In the genomic region with DNA sequence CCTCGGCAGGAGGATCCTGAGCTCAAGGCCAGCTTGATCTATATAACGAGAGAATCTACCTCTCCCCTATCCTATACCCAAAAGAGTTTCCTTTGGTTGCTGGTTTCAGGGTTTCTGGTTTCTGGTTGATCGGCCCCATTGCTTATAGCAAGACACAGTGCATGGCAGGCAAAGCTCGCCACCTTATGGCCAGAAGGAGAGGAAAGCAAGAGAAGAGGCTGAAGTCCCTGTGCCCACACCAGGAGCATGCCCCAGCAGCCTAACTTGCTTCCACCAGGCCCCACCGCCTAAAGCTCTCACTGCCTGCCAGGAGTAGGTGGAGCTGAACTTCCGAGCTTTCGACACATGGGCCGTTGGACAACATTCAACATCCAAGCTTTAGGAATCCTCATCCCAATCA, we compare ENCODE assay signal across 9 mouse cellular contexts. TPM values are rescaled to one million over a fixed set of nuclear protein-coding genes. Genes with fewer than 3 reads are reported as not detected.
DNase-seq lines count a peak whose midpoint lies in the region; ATAC-seq and TF ChIP-seq lines count a peak whose summit lies in the region.
"Had no signal": no experiment of that assay in that cellular context is flagged by ENCODE, and none has a peak within 500 bp of the region (broad histone marks: within the 10 kb centered on the region; RNA-seq: fewer than 3 reads in every experiment).

No protein-coding gene starts in this region.

- WGBS in heart, embryonic 16.5 days = 31% methylated on average over 8 of the region's 8 CpGs

- no peak overlapping the region for H3K9ac ChIP-seq in heart, embryonic 16.5 days (ENCODE audit: low read length)

- H3K4me1 ChIP-seq in heart, embryonic 16.5 days (ENCODE audit: control insufficient read depth, insufficient read depth, low read length) = no peaks in the 10 kb centered on the region
- no peaks in the 10 kb centered on the region for H3K4me1 ChIP-seq in testis, adult 2 months (ENCODE audit: control insufficient read depth, insufficient read depth, low read length)

- H3K27ac ChIP-seq in heart, embryonic 16.5 days (ENCODE audit: low read length) = no peak overlapping the region
- H3K27ac ChIP-seq in testis, adult 2 months (ENCODE audit: control insufficient read depth, insufficient read depth, low read depth, low read length) = no peak overlapping the region

- TF ChIP-seq POLR2A in testis, adult 2 months (IDR thresholded peaks at IDR 0.05; ENCODE audit: control insufficient read depth, low read depth, low read length) = no peak

- TF ChIP-seq CTCF in testis, adult 2 months (IDR thresholded peaks at IDR 0.05; ENCODE audit: control insufficient read depth, insufficient read depth, insufficient replicate concordance, low read depth, low read length) = peak; percentile 11; the same call in 1 of the 2 replicates

- no peaks in the 10 kb centered on the region for H3K9me3 ChIP-seq in heart, embryonic 16.5 days (replicated peaks; ENCODE audit: control insufficient read depth, low read length)

- no peaks in the 10 kb centered on the region for H3K36me3 ChIP-seq in heart, embryonic 16.5 days (ENCODE audit: control insufficient read depth, insufficient read depth)
- no peaks in the 10 kb centered on the region for H3K36me3 ChIP-seq in testis, adult 2 months (ENCODE audit: control insufficient read depth, insufficient read depth, low read length)

- ATAC-seq in heart, embryonic 16.5 days (replicated peaks; ENCODE audit: extremely low read depth, insufficient read depth, low FRiP score) = peak; percentile 32; the same call in 1 of the 2 replicates
- ATAC-seq in common myeloid progenitor, adult 5-6 weeks (replicated peaks; ENCODE audit: low read depth, poor library complexity, severe bottlenecking) = peak; percentile 58; the same call in 1 of the 2 replicates
- no peak for ATAC-seq in granulocyte monocyte progenitor cell, adult 5-6 weeks (replicated peaks; ENCODE audit: poor library complexity, severe bottlenecking)

- H3K4me2 ChIP-seq in heart, embryonic 16.5 days (ENCODE audit: low read depth, low read length) = no peak overlapping the region

- H3K27me3 ChIP-seq in heart, embryonic 16.5 days (ENCODE audit: control insufficient read depth, insufficient read depth, low read length) = no peaks in the 10 kb centered on the region
- H3K27me3 ChIP-seq in testis, adult 2 months (ENCODE audit: control insufficient read depth, insufficient read depth, low read length) = no peaks in the 10 kb centered on the region

- DNase-seq in heart, adult 11 months = no peak
- no peak for DNase-seq in testis, postnatal 14 days (ENCODE audit: low spot score)
- peak; percentile 16 to 41 for DNase-seq in layer of hippocampus, postnatal 14 days (ENCODE audit: low spot score in 2 of 2)
- peak; percentile 55 for DNase-seq in right cerebral cortex, postnatal 14 days

- no peak overlapping the region for H3K4me3 ChIP-seq in heart, embryonic 16.5 days (ENCODE audit: low read length)
- H3K4me3 ChIP-seq in testis, adult 2 months (ENCODE audit: control insufficient read depth, low read depth, low read length) = no peak overlapping the region

RNA-seq across cellular contexts. Expression of a gene that starts 10.8 kb away (rescaled TPM):
- polyA plus RNA-seq in heart, embryonic 16.5 days (2015; fragmentation: Nextera tagmentation; extraction: Ambion mirVana) = 0.12 and 0.25 TPM in 2 replicates
- 0.19 and 0.28 TPM in 2 replicates for polyA plus RNA-seq in testis, adult 2 months (2012; rRNA removed)
- not detected in 2 replicates for total RNA-seq in common myeloid progenitor, adult 5-6 weeks (2017)
- total RNA-seq in layer of hippocampus, postnatal 14 days (2021) = under 1 TPM; 0.12 to 0.21 TPM
- total RNA-seq in granulocyte monocyte progenitor cell, adult 5-6 weeks (2014; fragmentation: Nextera tagmentation) = not detected in 2 replicates
- not detected in 2 replicates for total RNA-seq in granulocyte monocyte progenitor cell, adult 5-6 weeks (2017)

RNA-seq across cellular contexts. Expression of a gene that starts 58.7 kb away (rescaled TPM):
- not detected in 2 replicates for polyA plus RNA-seq in heart, embryonic 16.5 days (2015; fragmentation: Nextera tagmentation; extraction: Ambion mirVana)
- polyA plus RNA-seq in testis, adult 2 months (2012; rRNA removed) = 59.9 and 60.2 TPM in 2 replicates
- 1.2 TPM in 1 of 2 replicates, not detected in the other for total RNA-seq in common myeloid progenitor, adult 5-6 weeks (2017)
- total RNA-seq in layer of hippocampus, postnatal 14 days (2021) = not detected
- not detected in 2 replicates for total RNA-seq in granulocyte monocyte progenitor cell, adult 5-6 weeks (2014; fragmentation: Nextera tagmentation)
- total RNA-seq in granulocyte monocyte progenitor cell, adult 5-6 weeks (2017) = not detected in 2 replicates
- polyA plus RNA-seq: large intestine, adult 2 months had no signal

Comparison
In these comparisons a context has a peak if more than half of its experiments do, and no peak if none do; other contexts are left out.
1. DNase-seq: peak in layer of hippocampus, postnatal 14 days (2 of 2) and right cerebral cortex, postnatal 14 days (single experiment); none in heart, adult 11 months (single experiment) and testis, postnatal 14 days (single experiment).